Mouse (Mus musculus) cerebellum, postnatal 10 days (tissue): ENCODE measurements around the gene Erp27.
"Not testable (repeated sequence)": the region's sequence is repeated elsewhere in the genome, so short reads cannot be mapped to it uniquely, and the experiment has no call there.

Experiments used
- DNase-seq, 2 experiments: peaks; one replicate each; pipeline ENCODE4 v3.0.0; 2021; ENCODE audit warnings: mixed read lengths in 2 of 2

Erp27 gene

GRCm38 (mm10) chr6:136906283-136906936, 15.6 kb downstream of the Erp27 start:
- no peak for DNase-seq

GRCm38 (mm10) chr6:136903885-136904470, 18.0 kb downstream of the Erp27 start:
- no peak for DNase-seq

GRCm38 (mm10) chr6:136902527-136902926, 19.5 kb downstream of the Erp27 start:
- DNase-seq, result no peak

- no peak for DNase-seq
These were observed 21.0 kb downstream of the Erp27 start for GRCm38 (mm10) chr6:136901010-136901409.

- DNase-seq, result no peak
These were observed 21.5 kb downstream of the Erp27 start for GRCm38 (mm10) chr6:136900369-136901009.

- no peak for DNase-seq
These were observed 23.0 kb downstream of the Erp27 start for GRCm38 (mm10) chr6:136898954-136899353.

GRCm38 (mm10) chr6:136898222-136898621, 23.8 kb downstream of the Erp27 start:
- DNase-seq, result no peak

GRCm38 (mm10) chr6:136897789-136898188, 24.2 kb downstream of the Erp27 start:
- no peak for DNase-seq

- no peak for DNase-seq
These were observed 27.2 kb downstream of the Erp27 start for GRCm38 (mm10) chr6:136894532-136895339.

GRCm38 (mm10) chr6:136892002-136892401, 30.0 kb downstream of the Erp27 start:
- no peak for DNase-seq

- no peak for DNase-seq
These were observed 32.4 kb downstream of the Erp27 start for GRCm38 (mm10) chr6:136889554-136889953.

- DNase-seq, result no peak
These were observed 32.9 kb downstream of the Erp27 start for GRCm38 (mm10) chr6:136889067-136889466.

- peak in 1 of 2 experiments; percentile 8 for DNase-seq
These were observed 34.1 kb downstream of the Erp27 start for GRCm38 (mm10) chr6:136887854-136888253.

- DNase-seq, result not testable (repeated sequence)
These were observed 37.2 kb downstream of the Erp27 start for GRCm38 (mm10) chr6:136884766-136885165.

- no peak for DNase-seq
These were observed 38.0 kb downstream of the Erp27 start for GRCm38 (mm10) chr6:136883961-136884360.

GRCm38 (mm10) chr6:136883431-136883915, 38.5 kb downstream of the Erp27 start:
- DNase-seq, result peak in 1 of 2 experiments; percentile 9

GRCm38 (mm10) chr6:136881678-136882077, 40.3 kb downstream of the Erp27 start:
- DNase-seq, result no peak

GRCm38 (mm10) chr6:136875670-136876069, 46.3 kb downstream of the Erp27 start, which contains the start of gene Mgp:
TSS of gene Mgp (minus strand) at chr6:136875823.
- DNase-seq, result peak; percentile 22 to 35

GRCm38 (mm10) chr6:136874599-136874998, 47.4 kb downstream of the Erp27 start:
- peak; percentile 43 to 44 for DNase-seq

- DNase-seq, result no peak
These were observed 53.1 kb downstream of the Erp27 start for GRCm38 (mm10) chr6:136868921-136869320.

GRCm38 (mm10) chr6:136866150-136866549, 55.8 kb downstream of the Erp27 start:
- DNase-seq, result no peak

GRCm38 (mm10) chr6:136865360-136865759, 56.6 kb downstream of the Erp27 start:
- DNase-seq, result no peak

GRCm38 (mm10) chr6:136861020-136861419, 61.0 kb downstream of the Erp27 start:
- peak; percentile 44 to 76 for DNase-seq
